Mouse (Mus musculus) forebrain, embryonic 14.5 days (tissue): ENCODE results near the gene Cst12. TPM values are rescaled to one million over a fixed set of nuclear protein-coding genes. Genes with fewer than 3 reads are reported as not detected.

Experiments used
- ATAC-seq: fragments of 200-750 bp; cut with Nextera tagmentation; 2 replicates; pipeline ENCODE4 v1.8.0; 2017; ENCODE audit warnings: mild to moderate bottlenecking, moderate library complexity
- DNase-seq: peaks from one replicate; pipeline ENCODE4 v3.0.0-alpha.2; 2015; ENCODE audit warnings: low spot score
- H3K27ac ChIP-seq: fragments of 300-500 bp; sonication (generic); 2 replicates; pipeline ENCODE4 v1.5.1; 2014; ENCODE audit warnings: low read depth, mild to moderate bottlenecking, control low read depth, low read length, moderate library complexity
- H3K27me3 ChIP-seq: fragments of 300-500 bp; sonication (generic); replicated peaks from 2 replicates; pipeline ENCODE4 v1.6.1; 2014; ENCODE audit warnings: low read length, control low read depth, mixed read lengths; ENCODE audit not compliant: control insufficient read depth, insufficient read depth
- H3K36me3 ChIP-seq: fragments of 300-500 bp; sonication (generic); 2 replicates; pipeline ENCODE4 v1.6.1; 2014; ENCODE audit warnings: low read length, control low read depth; ENCODE audit not compliant: control insufficient read depth, insufficient read depth
- H3K4me1 ChIP-seq: fragments of 300-500 bp; sonication (generic); 2 replicates; pipeline ENCODE4 v1.6.1; 2014; ENCODE audit warnings: antibody characterized with exemption, low read length, control low read depth; ENCODE audit not compliant: control insufficient read depth, insufficient read depth
- H3K4me2 ChIP-seq: fragments of 300-500 bp; sonication (generic); 2 replicates; pipeline ENCODE4 v1.6.1; 2014; ENCODE audit warnings: mild to moderate bottlenecking, control low read depth, low read length
- H3K4me3 ChIP-seq: fragments of 300-500 bp; sonication (generic); 2 replicates; pipeline ENCODE4 v1.5.1; 2014; ENCODE audit warnings: low read depth, low read length, control low read depth
- H3K9ac ChIP-seq: fragments of 300-500 bp; sonication (generic); 2 replicates; pipeline ENCODE4 v1.6.1; 2014; ENCODE audit warnings: mild to moderate bottlenecking, low read length, control low read depth, moderate library complexity
- H3K9me3 ChIP-seq: fragments of 300-500 bp; sonication (generic); replicated peaks from 2 replicates; pipeline ENCODE4 v1.6.1; 2016; ENCODE audit warnings: low read length, control low read depth, mixed read lengths; ENCODE audit not compliant: control insufficient read depth
- WGBS: fragments of 180-500 bp; shearing (Covaris S2); extraction: QIAGEN DNeasy Blood & Tissue Kit; methylation state at CpG from one replicate; pipeline ENCODE4 v1.1.7; 2014; 5-methylcytosine and 5-hydroxymethylcytosine counted together
- polyA plus RNA-seq: library from polyadenylated mRNA; unstranded; fragments of >200 nt; fragmentation: Nextera tagmentation; extraction: Ambion mirVana; gene quantifications from 2 replicates; pipeline ENCODE4 v1.2.1, GENCODE M21; 2014

Gene Cst12
- polyA plus RNA-seq, 1 experiment from 2014 or later: not detected

DNA sequence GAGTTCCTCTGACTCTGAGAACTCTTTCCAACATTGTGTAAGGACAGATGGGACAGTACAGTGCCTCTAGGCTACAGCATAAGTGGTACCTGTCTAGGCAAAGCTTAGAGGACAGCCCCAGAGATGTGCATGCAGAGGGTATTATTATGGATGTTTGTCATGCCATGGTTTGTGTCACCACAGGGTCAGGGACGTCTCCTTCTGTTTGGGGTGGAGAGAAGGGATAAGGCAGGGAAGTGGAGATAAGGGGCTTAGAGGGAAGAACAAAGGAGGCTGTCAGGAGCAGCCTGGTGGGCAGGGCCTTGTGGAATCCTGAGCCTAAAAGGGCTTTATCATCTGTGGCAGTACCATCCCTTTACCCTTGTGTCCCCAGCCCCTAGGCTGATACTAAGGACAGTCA is 7.5 kb upstream of the Cst12 start, which contains the start of gene 8030411F24Rik:
Gene 8030411F24Rik (plus strand): TSS at position 301 of the 400 bp plus-strand sequence.
- Histone ChIP-seq H3K9me3 (no peaks in the 10 kb centered on the region), H3K27me3 (no peaks in the 10 kb centered on the region), H3K36me3 (no peaks in the 10 kb centered on the region), H3K27ac (no peak within 1 kb of the TSS), H3K4me3 (no peak within 1 kb of the TSS), H3K9ac (no peak within 1 kb of the TSS), H3K4me1 (no peaks in the 10 kb centered on the region), H3K4me2 (no peak within 1 kb of the TSS)
- no peak for DNase-seq
- 21% methylated on average over 1 of the region's 1 CpGs for WGBS
- ATAC-seq: no peak

DNA sequence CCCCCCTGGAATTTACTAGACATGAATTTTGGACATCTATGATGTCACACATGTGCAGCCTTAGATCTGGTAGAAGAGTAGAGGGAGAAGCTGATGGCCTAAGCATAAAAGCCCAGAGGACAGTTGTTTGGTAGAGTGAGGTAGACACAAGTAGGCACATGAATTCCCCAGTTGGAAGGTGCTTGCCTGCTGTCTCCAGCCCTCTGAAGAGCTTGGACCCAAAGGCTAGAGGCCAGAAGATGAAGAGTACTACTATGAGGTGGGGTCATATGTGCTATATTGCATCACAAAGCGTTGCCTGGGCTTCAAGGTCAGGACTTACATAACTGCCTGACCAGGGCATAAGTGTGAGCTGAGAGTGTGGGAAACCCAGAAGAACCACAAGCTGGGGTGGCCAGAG is 9.3 kb downstream of the Cst12 start, which contains the start of gene Cst8:
Gene Cst8 (plus strand): TSS at position 301 of the 400 bp plus-strand sequence.
- no peak for ATAC-seq
- WGBS: 79% methylated on average over 1 of the region's 1 CpGs

DNA sequence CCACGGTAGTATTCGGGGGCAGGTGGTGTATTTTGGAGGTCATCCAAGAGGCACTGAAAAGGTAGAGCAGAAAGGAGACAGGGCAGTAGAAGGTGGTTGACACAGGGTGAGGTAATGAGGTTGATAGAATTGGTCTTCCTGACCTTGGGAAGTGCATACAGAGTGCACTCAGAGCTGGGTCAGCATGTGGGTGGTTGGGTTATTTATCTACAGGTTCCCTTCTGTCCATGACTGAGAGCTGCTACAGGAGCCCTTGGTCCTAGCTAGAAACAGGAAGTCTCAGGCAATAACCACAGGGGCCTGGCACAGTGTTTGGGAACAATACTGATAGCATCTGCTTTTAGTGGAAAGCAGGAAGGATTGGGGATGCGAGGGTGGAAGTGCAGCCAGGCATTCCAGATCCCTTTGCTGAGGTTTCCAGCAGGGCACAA is 12.3 kb downstream of the Cst12 start:
- no peaks in the 10 kb centered on the region for H3K36me3 ChIP-seq
- H3K27ac ChIP-seq: no peak overlapping the region
- ATAC-seq (no peak), DNase-seq (no peak)
- no peak overlapping the region for H3K9ac ChIP-seq
- H3K4me2 ChIP-seq: no peak overlapping the region
- WGBS: 66% methylated on average over 3 of the region's 3 CpGs
- no peaks in the 10 kb centered on the region for H3K27me3 ChIP-seq
- no peaks in the 10 kb centered on the region for H3K4me1 ChIP-seq
- no peak overlapping the region for H3K4me3 ChIP-seq
- no peaks in the 10 kb centered on the region for H3K9me3 ChIP-seq

More for the DNA sequence above, 9.3 kb downstream of the Cst12 start, which contains the start of gene Cst8:
- no peaks in the 10 kb centered on the region for H3K27me3 ChIP-seq
- H3K4me2 ChIP-seq: no peak within 1 kb of the TSS
- no peaks in the 10 kb centered on the region for H3K36me3 ChIP-seq
- no peak within 1 kb of the TSS for H3K4me3 ChIP-seq
- H3K9ac ChIP-seq: no peak within 1 kb of the TSS
- no peak for DNase-seq
- H3K9me3 ChIP-seq: no peaks in the 10 kb centered on the region
- H3K27ac ChIP-seq: no peak within 1 kb of the TSS
- H3K4me1 ChIP-seq: no peaks in the 10 kb centered on the region

DNA sequence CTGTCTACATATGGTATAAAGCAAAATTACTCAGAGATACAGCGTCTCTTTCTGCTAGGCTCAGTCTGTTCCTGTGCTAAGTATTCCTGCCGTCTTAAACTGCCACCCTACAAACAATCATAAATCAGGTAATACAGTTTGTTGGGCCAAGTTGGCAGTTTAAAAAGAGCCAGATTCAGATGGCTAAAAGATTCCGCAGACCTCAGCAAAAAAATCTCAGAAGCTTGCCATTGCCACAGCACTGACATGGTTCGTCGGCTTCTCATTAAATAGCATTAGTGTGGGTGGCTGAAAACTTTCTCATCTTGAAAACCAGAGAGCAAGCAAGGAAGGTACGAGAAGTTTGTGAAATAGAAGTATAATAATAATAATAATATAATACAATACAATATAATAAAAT is 17.5 kb downstream of the Cst12 start:
- Histone ChIP-seq H3K9ac (no peak overlapping the region), H3K9me3 (no peaks in the 10 kb centered on the region), H3K4me1 (no peaks in the 10 kb centered on the region), H3K27ac (no peak overlapping the region), H3K4me3 (no peak overlapping the region), H3K4me2 (no peak overlapping the region), H3K27me3 (no peaks in the 10 kb centered on the region), H3K36me3 (no peaks in the 10 kb centered on the region)
- ATAC-seq (no peak), DNase-seq (no peak)
- WGBS: 84% methylated on average over 6 of the region's 6 CpGs

DNA sequence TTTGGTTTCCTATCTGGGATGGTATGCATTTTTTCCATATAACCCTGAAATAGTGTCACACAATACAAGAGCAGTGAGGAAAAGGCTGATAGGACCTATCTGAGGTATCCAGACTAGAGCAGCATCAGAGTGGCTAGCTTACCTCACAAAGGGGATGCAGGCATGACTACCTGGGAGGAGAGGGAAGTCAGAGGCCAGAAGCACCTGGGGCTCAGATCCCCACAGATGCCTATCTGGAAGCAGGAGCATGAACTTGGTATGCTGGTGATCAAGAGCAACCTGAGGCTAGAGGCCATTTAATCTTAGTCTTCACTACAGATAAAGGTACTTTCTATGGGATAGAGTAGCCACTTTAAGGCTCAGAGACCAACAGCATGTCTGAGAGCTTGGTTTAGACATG is 30.7 kb downstream of the Cst12 start, which contains the start of gene Cst13:
Gene Cst13 (plus strand): TSS at position 173 of the 400 bp plus-strand sequence.
- H3K9ac ChIP-seq: no peak within 1 kb of the TSS
- no peaks in the 10 kb centered on the region for H3K27me3 ChIP-seq
- no peaks in the 10 kb centered on the region for H3K4me1 ChIP-seq
- no peak within 1 kb of the TSS for H3K4me3 ChIP-seq
- no peak for ATAC-seq
- no peak within 1 kb of the TSS for H3K4me2 ChIP-seq
- no peak within 1 kb of the TSS for H3K27ac ChIP-seq
- no peak for DNase-seq
- H3K9me3 ChIP-seq: no peaks in the 10 kb centered on the region
- no peaks in the 10 kb centered on the region for H3K36me3 ChIP-seq

DNA sequence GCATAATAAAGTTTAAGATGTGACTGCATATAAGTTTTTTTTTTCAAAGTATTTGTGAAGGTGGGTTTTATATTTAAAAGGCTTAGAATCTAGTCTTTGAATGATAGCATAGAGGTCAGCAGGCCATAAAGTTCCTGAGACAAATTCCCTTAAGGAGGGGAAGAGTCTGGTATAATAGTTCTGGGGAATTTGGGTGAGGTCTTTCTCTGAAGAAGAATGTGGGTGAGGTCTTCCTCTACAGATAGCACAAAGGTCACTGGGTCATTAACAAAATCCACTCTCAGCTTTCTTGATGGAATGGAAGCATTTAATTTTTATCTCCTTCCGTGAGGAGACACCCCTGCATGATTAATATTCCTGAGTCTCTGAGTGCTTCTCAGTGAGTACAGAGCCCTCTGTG is 36.8 kb downstream of the Cst12 start:
- Histone ChIP-seq H3K36me3 (no peaks in the 10 kb centered on the region), H3K9me3 (no peaks in the 10 kb centered on the region), H3K4me1 (no peaks in the 10 kb centered on the region), H3K27me3 (no peaks in the 10 kb centered on the region), H3K4me2 (no peak overlapping the region), H3K4me3 (no peak overlapping the region), H3K9ac (no peak overlapping the region), H3K27ac (no peak overlapping the region)
- ATAC-seq (no peak), DNase-seq (no peak)
- 79% methylated on average over 1 of the region's 1 CpGs for WGBS

DNA sequence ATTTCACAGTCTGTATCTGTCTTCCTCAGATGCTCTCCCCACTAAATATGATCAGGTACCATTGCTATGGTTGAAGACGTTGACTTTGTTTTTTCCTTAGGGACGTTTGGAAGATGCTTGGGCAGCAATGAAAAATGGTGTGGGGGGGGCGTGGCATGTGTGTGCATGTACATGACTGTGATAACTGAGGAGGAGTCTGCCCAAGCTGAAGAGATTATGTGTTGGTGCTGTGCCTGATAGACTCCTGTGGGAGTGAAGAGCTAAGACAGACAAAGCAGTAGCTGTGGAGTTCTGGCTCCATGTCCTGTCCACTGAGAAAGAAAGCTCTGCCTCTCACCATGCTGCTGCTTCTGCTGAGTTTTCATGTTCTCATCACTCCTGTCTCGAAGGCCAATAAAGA is 45.8 kb downstream of the Cst12 start, which contains the start of gene Cst9:
Gene Cst9 (plus strand): TSS at position 236 of the 400 bp plus-strand sequence.
- DNase-seq (no peak), ATAC-seq (no peak)
- Histone ChIP-seq H3K9ac (no peak within 1 kb of the TSS), H3K9me3 (no peaks in the 10 kb centered on the region), H3K4me2 (no peak within 1 kb of the TSS), H3K27me3 (no peaks in the 10 kb centered on the region), H3K4me3 (no peak within 1 kb of the TSS), H3K4me1 (no peaks in the 10 kb centered on the region), H3K27ac (no peak within 1 kb of the TSS), H3K36me3 (no peaks in the 10 kb centered on the region)
- 69% methylated on average over 4 of the region's 4 CpGs for WGBS

DNA sequence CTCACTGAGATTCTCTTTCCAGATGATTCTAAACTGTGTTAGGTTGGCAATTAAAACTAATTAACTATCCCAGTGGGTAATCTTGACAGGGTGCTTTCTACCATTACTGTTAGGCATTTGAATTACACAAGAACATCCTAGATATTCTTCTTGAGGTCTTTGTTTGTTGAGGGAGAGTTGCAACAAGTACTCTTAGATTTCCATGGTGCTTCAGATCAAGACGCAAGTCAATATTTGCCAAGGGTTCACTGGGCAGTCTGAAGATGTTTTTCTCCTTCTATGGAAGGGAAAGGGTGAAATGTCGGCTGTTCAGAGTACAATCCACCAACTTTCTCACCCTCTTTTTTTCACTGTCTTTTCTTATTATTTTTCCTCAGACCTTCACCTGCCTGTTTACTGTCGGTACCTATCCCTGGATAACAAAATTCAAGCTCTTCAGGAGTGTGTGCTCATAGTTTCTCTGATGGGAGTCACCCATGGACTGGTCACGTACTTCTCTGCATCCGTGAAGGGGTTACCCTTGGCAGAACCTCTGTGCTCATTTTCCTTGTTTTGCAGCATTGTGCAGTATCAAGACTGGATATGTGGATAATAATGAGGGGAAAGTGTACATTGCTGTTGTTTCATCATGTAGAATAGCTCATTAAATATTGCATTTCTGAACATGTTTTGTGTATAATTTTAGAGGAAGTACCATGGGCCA is 49.1 kb downstream of the Cst12 start:
- H3K36me3 ChIP-seq: no peaks in the 10 kb centered on the region
- H3K9me3 ChIP-seq: no peaks in the 10 kb centered on the region
- H3K27me3 ChIP-seq: no peaks in the 10 kb centered on the region
- no peaks in the 10 kb centered on the region for H3K4me1 ChIP-seq
- no peak overlapping the region for H3K9ac ChIP-seq
- H3K27ac ChIP-seq: no peak overlapping the region
- WGBS: 91% methylated on average over 5 of the region's 5 CpGs
- DNase-seq: no peak
- ATAC-seq: no peak
- no peak overlapping the region for H3K4me2 ChIP-seq
- no peak overlapping the region for H3K4me3 ChIP-seq

DNA sequence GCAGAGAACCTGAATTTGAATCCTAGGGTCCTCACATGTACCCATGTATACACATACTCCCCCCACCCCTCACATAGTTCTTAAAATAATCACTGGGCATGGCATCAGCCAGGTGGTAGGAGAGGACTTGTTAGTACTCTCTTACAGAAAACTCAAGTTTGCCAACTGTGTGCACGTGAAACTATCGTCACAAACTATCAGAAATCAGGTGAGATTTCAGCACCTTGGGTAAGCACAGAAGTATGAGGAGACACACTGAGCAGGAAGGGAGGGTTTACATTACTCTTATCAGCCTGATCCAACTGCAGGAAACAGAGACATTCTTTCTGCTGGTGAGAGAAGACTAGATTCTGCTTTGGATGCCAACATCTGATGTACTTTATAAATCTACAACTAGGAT is 50.1 kb downstream of the Cst12 start:
- Histone ChIP-seq H3K4me2 (no peak overlapping the region), H3K4me3 (no peak overlapping the region), H3K9me3 (no peaks in the 10 kb centered on the region), H3K27me3 (no peaks in the 10 kb centered on the region), H3K27ac (no peak overlapping the region), H3K4me1 (no peaks in the 10 kb centered on the region), H3K9ac (no peak overlapping the region), H3K36me3 (no peaks in the 10 kb centered on the region)
- WGBS: 89% methylated on average over 2 of the region's 2 CpGs
- no peak for ATAC-seq
- DNase-seq: no peak
